Mouse (Mus musculus): ENCODE measurements around the gene Ublcp1. TPM values are rescaled to one million over a fixed set of nuclear protein-coding genes. Genes with fewer than 3 reads are reported as not detected.

Ublcp1 gene
- polyA plus RNA-seq (2012; rRNA removed): 17.3 and 21.9 TPM in 2 replicates

- no peak for DNase-seq (ENCODE audit: low read depth)
Measured at GRCm38 (mm10) chr11:44470432-44471336, at the start of gene Ublcp1. TSS of gene Ublcp1 (minus strand) at chr11:44470498.

DNA sequence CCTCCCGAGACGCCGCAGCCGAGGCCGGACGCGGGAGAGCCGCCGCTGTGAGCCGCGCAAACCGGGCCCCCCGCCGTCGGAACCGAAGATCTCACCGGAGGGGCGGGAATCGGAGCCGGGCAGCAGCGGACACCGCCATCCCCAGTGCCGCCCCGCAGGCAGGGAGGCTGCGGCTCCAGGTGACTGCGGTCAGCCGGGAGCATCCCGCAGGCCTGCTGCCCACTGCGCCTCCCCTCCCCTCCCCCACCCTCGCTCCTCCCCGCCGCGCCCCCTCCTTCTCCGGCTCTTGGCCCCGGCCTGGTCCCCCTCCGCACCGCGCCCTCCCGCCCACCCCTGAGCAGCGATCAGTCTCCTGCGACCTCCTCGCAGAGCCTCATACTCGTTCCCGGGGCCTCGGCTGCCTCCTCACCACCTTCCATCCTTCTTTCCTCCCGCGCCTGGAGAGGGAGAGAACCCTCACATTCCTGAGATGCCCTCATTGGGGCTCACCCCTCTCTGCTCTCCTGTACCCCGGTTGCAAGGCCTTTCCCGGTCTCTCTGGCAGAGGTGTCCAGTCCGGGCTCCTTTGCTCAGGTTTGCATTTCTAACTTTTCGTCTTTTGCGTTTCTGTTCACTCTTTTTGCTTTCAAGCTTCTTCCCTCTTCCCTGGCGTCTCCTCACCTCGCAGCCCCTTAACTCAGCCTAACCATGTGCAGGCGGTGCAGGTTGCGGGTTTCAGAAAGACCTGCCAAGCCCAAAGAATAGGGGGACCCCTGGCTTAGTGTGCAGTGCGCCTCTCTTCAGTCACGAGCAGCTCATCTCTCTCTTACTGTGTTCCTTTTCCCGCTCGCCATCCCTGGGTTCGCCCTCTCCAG, 49.0 kb upstream of the Ublcp1 start:
- DNase-seq (ENCODE audit: low read depth): no peak

DNA sequence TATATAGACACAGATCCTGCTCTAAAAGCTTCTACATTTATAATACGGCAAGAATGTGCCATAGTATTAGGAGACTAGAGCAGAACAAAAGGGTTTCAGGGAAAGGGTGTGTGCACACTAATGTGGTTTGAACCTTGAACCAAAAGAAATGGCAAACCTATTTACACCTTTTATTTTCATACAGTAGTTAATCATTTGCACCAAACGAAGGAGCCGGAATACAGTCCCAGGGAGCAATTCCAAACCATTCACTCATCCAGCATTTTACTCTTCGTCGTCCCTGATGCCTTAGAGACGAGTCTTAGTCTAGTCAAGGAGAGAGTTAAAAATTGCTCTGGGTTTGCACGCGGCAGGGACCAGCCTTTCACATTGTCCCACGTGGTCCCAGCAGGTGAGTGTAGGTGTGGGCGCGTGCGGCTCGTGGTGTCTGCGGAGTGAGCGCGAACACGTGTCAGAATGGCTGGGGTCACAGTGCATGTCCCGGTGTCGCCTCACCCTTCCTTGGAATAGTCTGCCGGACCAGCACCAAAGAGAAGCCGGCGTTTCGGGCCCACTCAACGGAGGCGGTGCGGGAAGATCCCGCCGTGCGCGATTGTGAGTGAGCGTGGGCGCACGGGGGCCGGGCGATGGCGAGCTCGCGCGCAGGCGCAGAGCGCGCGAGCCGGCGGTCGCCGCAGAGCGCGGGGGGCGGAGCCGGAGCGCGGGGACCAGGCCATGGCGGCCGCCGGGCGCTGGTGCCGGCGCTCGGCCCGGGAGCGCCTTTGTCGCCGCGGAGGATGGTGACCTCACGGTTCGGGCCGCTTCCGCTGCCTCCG, 48.2 kb upstream of the Ublcp1 start, which contains the start of gene Rnf145:
Gene Rnf145 (plus strand): TSS at position 684 of the 815 bp plus-strand sequence.
- no peak for DNase-seq (ENCODE audit: low read depth)

- no peak for DNase-seq (ENCODE audit: low read depth)
Measured at GRCm38 (mm10) chr11:44517561-44518280, 47.4 kb upstream of the Ublcp1 start.

DNA sequence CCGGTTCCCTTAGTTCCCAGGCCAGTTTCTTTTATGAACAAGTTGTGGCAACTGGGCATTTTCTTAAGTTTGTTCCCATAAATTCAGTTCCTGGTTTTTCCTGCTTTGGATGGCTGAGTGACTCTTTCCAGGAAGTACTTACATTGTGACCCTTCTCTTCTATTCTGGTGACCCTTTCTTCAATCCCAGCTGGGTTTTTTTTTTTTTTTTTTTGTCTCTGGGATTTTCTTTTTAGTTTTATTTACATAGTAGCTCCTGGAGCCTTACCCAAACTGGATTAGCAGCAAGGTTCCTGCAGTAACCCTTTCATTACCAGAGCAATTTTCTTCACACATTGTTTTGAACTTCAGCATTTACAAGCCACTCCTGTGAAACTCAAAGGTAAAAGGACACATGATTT, 46.1 kb upstream of the Ublcp1 start:
- no peak for DNase-seq (ENCODE audit: low read depth)

DNA sequence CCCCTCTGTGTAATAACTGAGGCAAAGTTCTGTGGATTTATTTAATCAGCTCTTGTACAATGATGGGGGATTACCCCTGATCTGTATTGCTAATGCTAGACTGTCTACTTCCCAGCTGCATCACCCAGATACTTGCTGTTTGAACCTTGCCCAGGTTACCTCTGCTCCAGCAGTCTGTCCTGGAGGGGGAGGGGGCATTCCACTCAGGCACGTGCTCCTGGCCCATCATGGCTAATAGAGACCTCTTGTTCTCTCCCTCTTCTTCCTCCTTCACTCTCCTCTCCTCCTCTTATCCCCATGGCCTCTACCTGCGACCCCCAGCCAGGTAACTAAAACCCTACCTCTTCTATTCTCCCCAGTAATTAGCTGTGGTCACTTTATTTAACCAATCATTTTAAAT, 44.4 kb upstream of the Ublcp1 start:
- DNase-seq (ENCODE audit: low read depth): no peak

DNA sequence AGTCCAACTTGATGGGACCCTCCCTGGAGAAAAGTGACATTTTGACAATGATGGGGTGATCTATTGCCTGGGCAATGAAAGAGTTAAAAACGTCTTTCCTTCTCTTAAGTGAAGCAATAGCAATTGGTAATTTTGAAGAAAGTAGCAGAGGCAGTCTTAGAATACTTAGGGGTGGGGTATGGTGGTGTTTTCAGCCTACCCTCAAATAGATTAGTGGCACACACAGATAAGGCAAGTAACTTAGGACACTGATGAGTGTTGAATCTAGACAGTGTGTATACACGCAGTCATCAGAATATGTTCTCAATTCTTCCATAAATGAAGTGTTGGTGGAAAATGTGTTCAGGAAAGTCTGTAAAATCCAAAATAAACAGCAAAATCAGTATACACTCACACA, 42.7 kb upstream of the Ublcp1 start:
- no peak for DNase-seq (ENCODE audit: low read depth)

DNA sequence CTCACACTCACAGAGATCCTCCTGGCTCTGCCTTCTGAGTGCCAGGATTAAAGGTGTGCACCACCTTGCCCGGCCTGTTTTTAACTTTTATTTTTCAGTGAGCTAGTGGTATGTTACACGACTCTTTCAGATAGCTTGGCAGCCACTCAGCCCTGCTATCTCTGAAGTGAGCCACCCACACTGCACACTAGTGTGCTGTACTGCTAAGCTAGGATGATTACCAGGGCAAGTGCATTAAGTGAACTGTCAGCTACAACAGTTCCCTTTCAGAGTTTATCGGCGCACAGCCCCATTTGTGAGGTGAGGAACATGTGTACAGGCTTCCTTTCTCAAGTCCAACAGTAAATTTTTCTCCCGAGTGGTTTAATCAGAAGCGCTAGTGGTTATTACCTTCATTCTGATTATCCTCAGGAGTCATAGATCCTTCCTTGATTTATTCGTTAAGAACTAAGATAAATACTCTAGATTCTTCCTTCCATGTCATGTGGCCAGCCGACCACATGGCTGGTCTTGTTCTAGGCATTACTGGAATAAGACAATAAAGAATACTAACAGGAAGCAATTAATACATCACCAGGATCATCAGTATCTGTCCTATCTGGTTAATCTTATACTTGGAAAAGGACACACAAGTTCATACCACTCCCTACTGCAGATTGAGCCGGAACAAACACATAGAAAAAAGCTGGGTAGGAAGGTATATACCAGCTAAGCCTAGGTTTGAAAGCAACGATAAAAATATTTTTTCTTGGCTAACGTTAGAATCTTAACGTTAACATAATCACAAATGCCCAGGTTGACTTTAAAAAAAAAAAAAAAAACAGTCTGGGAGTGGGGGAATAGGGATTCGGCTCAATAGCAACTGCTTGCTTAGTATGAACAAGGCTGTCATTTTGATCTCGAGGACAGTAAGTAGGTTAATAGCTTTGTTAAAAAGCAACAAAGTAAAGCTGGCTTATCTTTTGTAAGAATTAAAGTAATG, 42.0 kb upstream of the Ublcp1 start:
- DNase-seq (ENCODE audit: low read depth): no peak

- no peak for DNase-seq (ENCODE audit: low read depth)
Measured at GRCm38 (mm10) chr11:44510371-44510770, 40.1 kb upstream of the Ublcp1 start.

DNA sequence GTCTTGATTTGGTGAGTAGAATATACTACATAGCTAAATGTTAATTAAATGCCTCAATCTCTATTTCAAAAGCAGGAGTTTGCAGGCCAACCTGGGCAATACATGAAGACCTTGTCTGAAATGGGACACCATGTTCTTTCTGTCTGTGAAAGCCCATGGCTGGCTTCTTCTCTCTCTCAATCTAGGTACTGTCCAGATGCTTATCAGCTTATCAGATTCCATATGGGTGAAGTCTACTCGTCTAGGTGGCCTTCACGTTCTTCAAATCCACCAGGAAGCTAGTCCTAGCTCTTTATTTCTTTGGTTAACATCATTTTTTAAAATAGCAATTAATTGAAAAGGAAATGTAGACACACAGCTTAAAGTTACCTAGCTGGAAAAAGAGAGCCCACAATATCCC, 39.6 kb upstream of the Ublcp1 start:
- DNase-seq (ENCODE audit: low read depth): no peak

GRCm38 (mm10) chr11:44508876-44509275, 38.6 kb upstream of the Ublcp1 start:
- no peak for DNase-seq (ENCODE audit: low read depth)

- DNase-seq (ENCODE audit: low read depth): no peak
Measured at GRCm38 (mm10) chr11:44504761-44505160, 34.5 kb upstream of the Ublcp1 start.

DNA sequence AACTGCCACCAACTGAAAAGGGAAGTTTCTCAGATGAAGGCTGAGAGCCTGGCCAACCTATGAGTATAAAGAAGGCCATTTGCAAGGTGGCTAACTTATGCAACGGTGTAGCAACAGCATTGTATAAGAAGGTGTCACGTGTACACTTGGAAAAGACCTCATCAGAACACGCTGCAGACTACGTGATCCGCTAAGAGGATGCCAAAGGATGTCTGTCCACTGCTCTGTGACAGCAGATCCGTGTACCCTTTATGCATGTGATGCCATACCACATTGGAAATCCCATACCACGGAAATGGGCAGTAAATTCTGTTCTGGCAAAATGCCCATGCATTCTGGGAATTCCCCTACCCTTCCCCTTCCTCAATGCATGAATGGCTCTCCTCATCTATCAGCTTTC, 33.8 kb upstream of the Ublcp1 start:
- no peak for DNase-seq (ENCODE audit: low read depth)

- no peak for DNase-seq (ENCODE audit: low read depth)
Measured at GRCm38 (mm10) chr11:44502931-44503330, 32.6 kb upstream of the Ublcp1 start.

- DNase-seq (ENCODE audit: low read depth): no peak
Measured at GRCm38 (mm10) chr11:44501477-44501876, 31.2 kb upstream of the Ublcp1 start.

GRCm38 (mm10) chr11:44500966-44501365, 30.7 kb upstream of the Ublcp1 start:
- DNase-seq (ENCODE audit: low read depth): no peak

GRCm38 (mm10) chr11:44498412-44499272, 28.3 kb upstream of the Ublcp1 start:
- no peak for DNase-seq (ENCODE audit: low read depth)

DNA sequence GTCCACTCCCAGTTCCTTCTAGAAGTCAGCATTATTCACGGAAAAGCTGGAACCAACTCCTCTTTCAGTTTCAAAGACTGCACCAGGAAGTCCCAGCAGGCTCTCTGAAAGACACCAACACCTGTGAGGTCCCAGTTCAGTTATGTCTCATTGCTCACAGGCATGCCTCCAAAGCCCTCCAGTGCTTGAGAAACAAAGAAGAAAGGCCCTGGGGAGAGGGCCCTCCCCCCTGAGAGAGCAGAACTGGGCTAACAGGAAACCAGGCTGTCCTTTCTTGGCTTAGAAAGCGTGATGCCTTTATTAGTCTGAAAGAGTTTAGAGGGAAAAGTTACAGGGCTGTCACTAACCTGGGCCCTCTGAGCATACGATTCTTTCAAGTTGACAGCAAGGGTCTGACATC, 25.9 kb upstream of the Ublcp1 start:
- no peak for DNase-seq (ENCODE audit: low read depth)
